Mouse (Mus musculus) embryo, embryonic 10.5 days (tissue): ENCODE results near the gene Bcl10.
A peak's percentile ranks its signal among the peaks of the same experiment; 100 is the strongest.
"Not testable (repeated sequence)": the region's sequence is repeated elsewhere in the genome, so short reads cannot be mapped to it uniquely, and the experiment has no call there.

Source experiments
- DNase-seq: peaks from one replicate; pipeline ENCODE4 v3.0.0-alpha.2; 2015; ENCODE audit warnings: low spot score

Bcl10 gene

DNA sequence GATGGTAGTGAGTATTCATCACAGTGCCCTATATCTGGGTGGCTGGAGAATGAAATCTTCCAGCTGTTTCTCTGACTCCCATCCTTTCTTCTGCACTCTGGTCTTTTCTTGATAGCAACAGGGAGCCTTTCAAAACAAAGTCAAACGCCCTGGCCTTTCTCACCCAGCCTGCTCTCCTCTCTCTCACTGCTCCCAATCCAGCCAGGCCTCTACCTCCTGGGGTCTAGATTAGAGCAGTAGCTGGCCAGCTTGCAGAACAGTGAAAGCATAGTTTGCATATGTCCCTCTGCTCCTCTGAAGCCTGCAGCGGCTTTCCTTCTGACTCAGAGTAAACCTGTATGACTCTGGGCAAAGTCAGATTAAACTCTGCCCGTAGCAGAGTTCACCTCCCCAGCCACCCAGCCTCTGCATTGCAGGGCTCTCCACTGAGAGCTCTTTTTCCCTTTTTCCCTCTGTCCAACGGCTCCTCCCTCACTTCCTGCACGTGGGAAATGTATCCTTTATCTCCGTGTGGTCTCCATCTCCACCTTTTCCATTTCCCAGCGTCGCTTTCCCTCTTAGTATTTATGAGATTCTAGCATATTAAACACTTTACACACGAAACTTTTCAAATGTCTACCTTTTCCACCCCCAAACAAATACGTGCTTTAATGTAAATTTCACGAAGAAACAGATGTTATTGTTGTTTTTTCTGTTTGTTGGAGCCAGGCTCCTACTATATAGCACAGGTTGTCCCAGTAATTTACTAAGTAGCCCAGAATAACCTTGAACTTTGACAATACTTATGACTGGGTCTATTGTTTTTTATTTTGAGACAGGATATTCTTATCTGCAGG, at the start of gene Bcl10:
Gene Bcl10, plus strand, starts transcription at position 786 of the 836 bp plus-strand sequence.
- no peak for DNase-seq

DNA sequence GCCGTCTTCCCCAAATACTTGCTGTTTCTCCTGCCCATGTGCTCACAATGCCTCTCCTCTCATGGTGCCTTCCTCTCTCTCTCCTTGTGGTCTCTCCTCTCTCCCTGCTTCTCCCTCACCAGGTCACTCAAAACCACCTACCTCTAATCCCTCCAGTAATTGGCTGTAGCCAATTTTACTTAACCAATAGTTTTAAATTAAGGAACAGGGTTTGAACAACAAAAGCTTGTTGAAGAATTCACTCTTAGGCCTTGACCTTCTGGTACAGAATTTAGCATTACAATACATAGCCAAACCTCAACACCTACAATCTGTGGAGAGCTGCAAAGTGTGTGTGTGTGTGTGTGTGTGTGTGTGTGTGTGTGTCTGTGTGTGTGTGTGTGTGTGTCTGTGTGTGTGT, 49.3 kb upstream of the Bcl10 start:
- no peak for DNase-seq

DNA sequence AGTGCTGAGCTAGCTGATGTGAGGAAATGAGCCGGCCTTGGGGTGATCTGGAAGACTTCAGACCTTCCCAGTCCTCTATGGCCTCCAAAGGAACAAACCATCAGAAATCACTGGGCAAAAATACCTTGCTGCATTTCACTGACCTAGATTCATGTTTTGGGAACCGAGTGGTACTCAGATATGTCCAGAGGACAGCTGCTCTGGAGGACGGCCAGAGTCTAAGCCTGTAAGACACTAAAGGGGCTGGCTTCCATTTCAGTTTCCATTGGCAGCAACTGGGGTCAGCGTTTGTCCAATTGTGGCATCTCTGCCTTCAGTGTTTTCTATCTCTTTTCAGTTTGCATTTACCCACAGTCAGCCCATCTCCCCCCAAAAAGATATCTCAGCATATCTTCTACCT, 48.5 kb upstream of the Bcl10 start:
- DNase-seq = no peak

DNA sequence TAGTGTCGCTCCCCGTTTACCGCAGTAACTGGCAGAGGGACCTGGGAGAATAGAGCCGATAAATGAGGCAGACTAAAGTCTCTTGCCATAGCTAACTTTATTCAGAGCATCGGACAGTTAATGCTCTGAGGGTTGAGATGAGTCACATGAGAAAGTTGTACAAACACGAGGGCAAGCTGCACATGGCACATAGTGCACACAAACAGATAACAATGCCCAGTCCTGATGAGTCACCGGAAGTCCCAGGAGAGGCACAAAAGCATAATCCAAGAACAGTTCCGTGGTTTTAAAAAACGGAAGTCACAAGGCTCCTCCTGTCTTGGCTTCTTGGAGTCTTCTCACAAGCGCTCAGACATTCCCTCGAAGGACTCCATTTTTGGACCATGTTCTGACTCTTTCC, 46.5 kb upstream of the Bcl10 start:
- DNase-seq = no peak

DNA sequence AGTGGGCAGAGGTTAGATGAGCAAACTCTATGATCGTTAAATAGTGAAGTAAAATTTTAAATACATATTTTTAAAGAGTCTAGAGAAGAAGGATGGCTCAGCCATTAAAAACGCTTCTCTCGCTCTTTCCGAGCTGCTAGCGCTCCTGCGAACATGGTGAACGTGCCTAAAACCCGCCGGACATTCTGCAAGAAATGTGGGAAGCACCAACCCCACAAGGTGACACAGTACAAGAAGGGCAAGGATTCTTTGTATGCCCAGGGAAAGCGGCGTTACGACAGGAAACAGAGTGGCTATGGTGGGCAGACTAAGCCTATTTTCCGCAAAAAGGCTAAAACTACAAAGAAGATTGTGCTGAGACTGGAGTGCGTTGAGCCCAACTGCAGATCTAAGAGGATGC, 43.7 kb upstream of the Bcl10 start:
- DNase-seq = not testable (repeated sequence)

DNA sequence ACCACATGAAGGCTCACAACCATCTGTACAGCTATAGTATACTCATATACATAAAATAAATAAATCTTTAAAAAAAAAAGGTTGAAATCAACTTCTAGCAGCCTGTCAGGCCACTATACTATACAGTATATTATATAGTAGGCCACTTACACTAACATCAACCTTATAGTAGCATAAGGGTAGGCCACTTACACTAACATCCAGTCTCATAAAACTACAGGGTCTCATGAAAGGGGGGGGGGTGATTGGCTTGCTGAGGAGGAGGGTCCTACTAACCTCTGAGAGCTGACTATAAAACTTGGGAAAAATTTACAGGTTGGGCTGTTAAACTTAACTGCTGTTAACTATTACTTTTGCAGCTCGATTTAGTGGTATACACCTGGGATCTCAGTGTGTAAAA, 42.3 kb upstream of the Bcl10 start:
- DNase-seq = no peak

DNA sequence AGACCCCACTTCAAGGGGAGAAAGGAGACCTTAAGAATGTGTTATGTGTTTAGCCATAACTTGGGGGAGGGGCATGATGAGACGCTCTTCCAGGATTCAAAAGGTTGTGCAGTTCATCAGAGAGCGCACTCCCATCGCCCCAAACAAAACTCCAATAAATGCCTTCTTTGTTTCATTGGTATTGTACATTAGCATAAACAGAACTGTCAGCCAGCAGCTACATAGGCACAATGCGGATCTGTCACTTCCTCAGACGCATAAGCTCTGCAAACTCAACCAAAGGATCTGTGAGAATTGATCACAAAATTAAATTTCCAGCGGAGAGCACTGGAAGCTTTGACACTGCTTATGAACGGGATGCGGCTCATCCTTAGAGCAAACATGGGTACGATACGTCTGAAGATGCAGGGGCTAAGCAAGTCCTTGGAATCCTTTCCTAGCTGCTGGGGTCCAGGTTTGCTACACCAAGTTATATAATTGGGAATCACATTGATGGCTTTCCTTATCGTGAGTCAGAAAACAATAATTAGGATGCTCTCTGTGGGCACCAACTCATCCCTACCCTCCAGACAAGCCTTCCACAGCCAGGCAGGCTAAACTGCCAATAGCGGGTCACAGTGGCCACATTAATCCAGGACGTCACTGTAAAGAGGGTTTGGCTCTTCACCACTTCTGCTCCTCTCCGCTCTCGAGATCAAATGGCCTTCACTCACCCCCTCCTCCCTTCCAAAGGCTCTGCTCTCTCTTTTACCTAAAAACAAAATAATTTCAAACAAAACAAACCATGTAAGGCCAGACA, 40.3 kb upstream of the Bcl10 start:
- DNase-seq = no peak

DNA sequence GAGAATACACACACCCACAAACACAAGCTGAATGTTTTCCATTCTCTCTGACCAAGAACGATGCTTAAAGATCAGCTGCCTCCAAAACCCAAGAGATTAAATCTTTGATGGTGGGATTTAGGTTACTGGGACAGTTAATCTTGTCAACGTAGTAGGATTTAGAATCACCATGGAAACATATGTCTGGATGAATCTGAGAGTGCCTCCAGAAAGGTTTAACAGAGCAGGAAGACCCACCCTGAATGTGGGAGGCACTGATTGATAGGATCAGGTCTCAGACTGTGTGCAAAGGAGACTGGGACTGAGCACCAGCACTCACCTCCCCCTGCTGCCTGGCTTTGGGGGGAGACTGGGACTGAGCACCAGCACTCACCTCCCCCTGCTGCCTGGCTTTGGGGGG, 39.4 kb upstream of the Bcl10 start:
- no peak for DNase-seq

DNA sequence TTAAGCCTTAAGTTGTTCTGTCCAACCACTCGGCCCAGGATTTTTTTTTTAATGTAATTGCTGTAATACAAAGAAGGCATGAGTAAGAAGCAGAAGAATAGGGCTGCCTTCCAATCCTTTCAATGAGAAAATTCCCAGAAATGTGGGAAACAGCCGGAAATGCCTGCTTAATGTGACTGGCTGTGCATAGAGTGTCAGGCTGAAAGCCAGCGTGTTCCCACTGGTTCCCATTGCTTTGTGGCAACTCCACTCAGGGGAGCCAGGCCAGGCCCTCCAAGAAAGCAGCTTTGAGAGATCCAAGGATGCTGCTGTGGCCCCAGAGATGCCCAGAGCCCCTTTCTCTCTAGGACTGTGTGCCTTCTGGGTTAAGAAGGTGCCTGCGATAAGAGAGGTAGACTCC, 37.2 kb upstream of the Bcl10 start:
- no peak for DNase-seq

DNA sequence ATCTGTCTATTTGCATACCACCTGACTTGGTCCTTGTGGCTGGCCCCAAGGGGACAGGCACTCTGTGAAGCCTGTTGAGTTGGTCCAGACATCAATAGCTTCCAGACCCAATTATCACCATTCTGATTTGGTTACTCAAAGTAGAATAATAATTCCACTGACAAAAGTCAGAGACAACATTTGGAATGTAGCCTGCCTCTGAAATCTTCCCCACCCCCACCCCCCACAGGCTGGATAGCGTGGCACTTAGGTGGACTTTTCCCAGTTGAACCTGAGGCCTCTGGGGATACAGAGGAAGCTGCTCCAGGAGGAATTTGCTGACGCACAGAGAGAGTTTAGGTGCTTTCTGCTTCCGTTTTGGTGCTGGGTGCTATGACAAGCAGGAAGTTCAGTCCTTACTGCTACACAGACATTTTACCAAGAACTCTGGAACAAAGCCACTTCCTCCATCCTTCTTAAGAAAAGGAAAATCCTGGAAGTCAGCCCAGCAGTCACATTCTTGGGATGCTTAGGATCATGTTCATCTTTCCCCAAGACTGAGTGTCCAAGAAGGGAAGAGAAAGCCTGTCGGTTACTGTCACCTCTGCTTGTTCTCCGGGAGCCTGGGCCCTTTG, 36.6 kb upstream of the Bcl10 start:
- no peak for DNase-seq

DNA sequence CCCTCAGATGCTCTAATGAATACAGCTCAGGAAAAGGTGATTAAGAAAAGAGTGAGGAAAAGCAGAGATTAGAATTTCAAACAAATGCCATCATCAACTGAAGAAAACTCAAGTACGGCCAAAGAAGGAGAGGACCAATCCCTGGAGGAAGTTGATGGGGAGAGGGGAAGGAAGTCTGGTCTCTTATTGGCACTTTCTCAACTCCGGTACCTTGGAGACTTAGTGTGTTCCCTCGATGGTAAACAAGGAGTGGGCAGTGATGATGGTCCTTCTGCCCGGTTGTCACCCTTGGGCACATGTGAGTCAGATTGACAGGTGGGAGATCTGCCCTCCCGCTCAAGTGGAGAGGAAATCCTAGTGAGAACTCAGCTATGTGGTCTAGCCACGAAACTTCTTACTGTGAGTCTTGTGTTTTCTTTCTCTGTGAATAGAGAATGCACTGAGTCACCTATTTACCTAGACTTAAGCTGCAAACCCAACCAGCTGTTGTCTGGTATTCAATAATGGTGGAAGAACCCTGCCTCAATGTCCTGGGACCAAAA, 35.1 kb upstream of the Bcl10 start:
- DNase-seq = no peak

DNA sequence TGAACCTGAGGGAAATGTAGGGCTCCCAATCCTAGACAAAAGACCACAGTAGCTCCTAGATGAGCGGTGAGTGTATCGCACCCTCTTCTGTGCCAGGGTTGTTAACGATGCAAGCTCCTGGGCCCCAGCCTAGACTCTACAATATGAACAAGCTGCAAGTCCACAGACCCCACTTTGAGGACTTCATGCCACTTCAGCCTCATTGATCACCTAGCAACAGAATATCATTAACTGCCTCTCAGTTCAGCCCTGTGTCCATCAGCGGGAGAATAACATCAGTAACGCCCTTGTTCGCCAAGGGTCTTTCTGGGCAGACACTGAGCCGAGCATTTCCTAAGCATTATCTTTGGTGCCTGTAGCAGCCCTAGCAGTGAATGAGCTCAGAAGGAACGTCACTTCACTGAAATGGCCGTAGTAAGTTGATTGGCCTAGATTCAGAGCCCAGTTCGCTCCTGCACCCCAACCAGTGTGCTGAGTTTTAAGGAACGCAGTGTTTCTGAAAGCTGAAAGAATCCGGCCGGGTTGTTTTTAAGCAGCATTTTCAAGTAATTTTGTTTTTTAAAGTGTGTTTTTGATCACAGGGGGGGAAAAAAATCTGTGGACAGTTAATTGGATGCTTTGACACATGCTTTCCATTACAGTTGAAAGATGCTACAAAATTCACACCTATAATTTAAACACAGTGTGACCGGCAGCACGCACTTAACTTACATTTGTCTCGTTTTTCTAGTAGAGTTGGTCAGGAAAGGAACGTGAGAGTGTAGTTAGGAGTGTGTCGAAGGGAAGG, 32.1 kb upstream of the Bcl10 start:
- DNase-seq = peak; percentile 78

DNA sequence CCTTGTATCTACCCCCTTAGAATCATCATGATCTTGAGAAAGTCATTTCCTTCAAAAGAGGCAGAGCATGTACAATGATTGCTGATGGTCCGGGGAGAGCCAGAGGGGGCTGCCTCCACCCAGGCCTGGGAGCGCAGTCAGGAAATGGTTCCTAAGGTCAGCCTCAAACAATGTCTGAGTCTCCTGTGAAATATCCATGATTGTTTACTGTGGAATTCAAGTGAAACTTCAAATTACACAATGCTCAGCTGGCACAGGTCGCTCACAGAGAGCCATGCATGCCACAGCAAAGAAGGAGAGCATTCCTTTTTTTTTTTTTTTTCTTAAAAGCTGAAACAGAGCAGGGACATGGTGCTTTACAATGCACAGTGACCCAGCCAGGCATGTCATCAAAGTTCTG, 30.2 kb upstream of the Bcl10 start:
- DNase-seq = no peak

DNA sequence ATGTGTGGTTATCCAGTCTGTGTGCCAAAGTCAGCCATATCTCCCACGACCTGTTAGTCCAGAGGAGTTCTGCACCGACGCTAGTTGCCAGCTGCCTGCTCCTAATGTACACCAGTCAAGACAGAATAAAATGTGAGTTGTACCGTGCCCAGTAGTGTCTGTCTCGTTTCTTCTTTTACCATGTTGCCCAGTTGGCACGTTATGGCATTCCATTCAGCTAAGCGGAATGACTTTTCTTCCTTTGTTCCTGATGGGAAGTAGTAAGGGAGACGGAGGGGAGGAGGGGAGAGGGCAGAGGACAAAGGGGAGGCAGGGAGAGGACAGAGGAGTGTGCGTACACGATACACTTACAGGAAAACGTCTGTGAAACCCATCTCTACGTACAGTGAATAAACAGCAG, 28.5 kb upstream of the Bcl10 start:
- no peak for DNase-seq

DNA sequence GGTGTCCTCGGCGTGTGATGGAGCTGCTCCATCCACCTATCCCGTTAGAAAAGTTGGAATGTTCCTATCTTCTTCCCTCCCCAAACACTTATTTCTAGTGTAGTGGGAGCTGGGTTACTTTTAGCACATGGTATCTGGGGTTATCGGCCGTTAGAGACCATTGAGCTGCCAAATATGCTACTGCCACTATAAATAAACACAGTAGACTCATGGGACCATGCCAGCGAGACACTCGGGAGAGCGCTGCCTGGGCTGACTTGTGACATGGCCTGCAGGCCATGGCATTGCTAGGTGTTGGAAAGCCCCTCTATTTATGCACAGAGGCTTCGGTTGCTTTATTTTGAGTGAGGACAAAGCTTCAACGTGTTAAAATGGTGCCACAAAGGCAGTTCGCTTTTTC, 24.9 kb upstream of the Bcl10 start:
- no peak for DNase-seq

DNA sequence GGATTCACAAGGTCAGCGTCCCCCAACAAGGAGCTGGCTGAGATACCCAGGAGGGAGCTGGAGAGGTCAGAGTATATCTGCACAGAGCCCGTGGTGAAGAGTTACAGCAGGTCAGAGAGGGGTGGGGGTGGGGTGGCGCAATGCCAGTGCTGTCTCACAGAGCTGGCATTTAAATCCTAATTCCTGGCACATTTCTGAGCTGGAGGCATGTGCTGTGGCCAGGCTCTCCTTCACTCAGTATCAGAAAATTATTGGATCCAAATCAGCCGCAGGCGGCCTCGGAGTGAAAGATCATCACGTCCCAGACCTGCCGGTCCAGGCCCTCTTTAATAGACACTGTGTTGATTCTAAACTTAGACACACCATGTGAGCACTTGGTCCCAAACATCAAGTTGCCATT, 22.8 kb upstream of the Bcl10 start:
- DNase-seq = no peak

DNA sequence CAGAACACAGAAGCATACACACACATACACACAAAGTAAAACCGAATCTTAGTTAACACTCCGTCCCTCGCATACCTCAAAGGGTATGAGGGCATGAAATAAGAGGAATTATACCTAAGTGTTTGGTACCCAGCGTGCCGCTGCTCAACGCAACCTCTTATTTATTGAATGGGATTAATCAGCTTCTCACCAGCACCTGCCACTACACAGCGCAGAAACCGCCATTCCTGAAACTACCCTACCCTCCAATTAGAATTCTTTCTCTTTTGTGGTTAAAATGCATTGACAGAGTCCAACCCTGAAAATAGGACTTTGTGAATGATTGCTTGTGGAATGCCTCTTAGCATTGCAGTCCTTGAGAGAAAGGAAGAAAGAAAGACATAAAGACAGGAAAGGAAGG, 19.1 kb upstream of the Bcl10 start:
- no peak for DNase-seq

DNA sequence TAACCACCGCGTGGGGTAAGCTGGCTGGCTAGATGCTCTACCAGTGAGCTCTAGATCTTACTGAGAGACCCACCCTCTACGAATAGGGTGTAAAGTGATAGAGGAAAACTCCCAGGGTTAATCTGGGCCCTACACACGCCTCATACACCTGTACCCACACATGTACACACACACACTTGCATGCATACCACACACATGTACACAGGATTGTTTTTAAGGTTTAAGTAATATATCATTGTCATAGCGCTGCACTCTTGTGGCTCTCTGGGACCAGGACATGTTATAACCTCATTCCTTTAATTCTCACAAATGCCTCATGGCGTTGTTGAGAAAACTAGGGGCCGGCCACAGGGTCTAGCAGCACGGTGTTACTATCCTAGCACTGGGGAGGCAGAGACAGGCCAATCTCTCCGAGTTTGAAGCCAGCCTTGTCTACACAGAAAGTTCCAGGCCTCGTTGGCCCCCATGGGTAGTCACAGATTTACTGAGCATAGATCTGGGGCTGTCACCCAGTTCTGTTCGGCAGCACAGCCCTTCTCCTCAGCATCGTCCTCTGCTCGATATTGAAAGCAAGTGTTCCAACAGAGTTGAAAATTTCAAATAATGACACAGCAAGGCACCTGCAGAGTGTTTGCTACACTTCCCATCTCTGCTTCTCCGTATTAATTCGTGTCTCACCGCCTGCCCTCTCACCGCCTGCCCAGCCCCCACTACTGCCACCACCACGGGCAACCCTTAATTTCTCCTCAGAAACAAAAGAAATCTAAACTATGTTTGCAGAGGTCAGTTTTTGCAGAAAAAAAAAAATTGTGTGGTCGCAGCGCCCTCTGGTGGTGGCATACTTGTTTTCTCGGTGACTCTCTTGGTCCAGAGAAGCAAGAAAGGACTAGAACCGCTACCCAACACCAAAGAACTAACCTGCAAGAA, 17.5 kb upstream of the Bcl10 start:
- DNase-seq = peak; percentile 91

DNA sequence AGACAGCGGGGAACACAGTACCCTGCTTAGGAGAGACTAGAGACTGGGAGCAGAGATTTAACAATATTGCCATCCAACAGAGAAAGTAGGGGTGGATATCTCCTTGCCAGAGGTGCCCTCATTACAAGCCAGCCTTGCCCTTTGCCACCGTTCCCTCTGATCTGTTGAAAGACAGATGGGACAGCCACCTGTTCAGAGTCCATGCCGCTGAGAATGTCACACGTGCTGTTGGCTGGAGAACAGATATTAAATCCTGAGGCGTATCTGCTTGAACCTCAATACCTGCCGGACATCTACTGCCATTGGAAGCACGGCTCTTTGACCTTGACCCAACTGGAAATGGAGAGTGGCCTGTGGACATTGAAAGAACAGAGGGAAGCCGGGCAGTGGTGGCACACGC, 16.0 kb upstream of the Bcl10 start:
- DNase-seq = no peak

DNA sequence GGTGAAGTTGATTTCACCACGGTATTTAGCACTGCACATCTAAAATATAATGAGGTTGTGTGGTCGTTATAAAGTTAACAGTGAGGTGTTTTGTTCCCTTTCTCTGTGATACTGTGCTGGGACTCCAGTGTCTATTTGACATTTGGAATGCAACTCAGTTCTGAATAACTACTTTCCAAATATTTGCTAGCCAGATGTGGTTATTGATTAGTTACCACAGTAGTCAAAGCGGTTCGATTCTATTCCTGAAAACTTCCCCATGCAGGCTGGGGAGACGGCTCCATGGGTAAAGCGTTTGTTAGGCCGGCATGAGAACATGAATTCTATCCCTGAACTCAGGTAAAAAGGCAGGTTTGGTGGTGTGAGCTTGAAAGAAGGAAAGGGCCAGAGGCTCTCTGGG, 10.1 kb upstream of the Bcl10 start:
- no peak for DNase-seq

DNA sequence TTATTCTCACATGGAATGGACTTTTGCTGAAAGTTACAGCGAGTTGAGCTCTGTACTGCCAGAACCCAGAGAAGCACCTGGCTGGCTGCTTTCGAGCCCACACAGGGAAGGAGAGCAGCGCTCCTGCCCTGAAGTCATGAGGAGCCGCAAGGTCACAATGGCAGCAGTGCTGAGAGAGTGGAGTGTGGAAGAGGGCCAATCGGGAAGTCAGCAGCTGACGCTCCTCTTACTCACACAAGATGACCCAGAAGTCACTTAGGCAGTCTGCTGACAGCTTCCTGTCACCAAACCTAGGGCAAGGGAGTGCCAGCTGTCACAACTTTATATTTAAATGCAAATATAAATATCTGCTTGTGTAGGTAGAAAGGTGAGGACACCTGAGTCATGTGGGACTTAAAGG, 9.3 kb upstream of the Bcl10 start:
- DNase-seq = no peak
